Mouse (Mus musculus): ENCODE data around the gene Tgtp2. TPM values are rescaled to one million over a fixed set of nuclear protein-coding genes. Genes with fewer than 3 reads are reported as not detected.
"Not testable (repeated sequence)": the region's sequence is repeated elsewhere in the genome, so short reads cannot be mapped to it uniquely, and the experiment has no call there.

The Tgtp2 gene
- polyA plus RNA-seq, 2 experiments: 0.09 to 0.33 TPM

GRCm38 (mm10) chr11:49078719-49079118 is 14.7 kb upstream of the Tgtp2 start:
- Histone ChIP-seq H3K9ac (ENCODE audit: low read depth, low read length, severe bottlenecking) (no peak overlapping the region), H3K9me3 (ENCODE audit: control insufficient read depth, low read length) (no peaks in the 10 kb centered on the region), H3K4me1 (ENCODE audit: control insufficient read depth, insufficient read depth, low read length) (no peaks in the 10 kb centered on the region), H3K4me2 (replicated peaks; ENCODE audit: low read depth, low read length, severe bottlenecking) (no peak overlapping the region), H3K27me3 (ENCODE audit: control insufficient read depth, insufficient read depth, low read length) (no peaks in the 10 kb centered on the region), H3K36me3 (ENCODE audit: control insufficient read depth, insufficient read depth, low read length) (no peaks in the 10 kb centered on the region), H3K27ac (replicated peaks; ENCODE audit: low read depth, low read length) (no peak overlapping the region), H3K4me3 (replicated peaks; ENCODE audit: low read length) (no peak overlapping the region)
- DNase-seq (ENCODE audit: low spot score) (no peak), ATAC-seq (ENCODE audit: low FRiP score, low read depth) (no peak)
- 81% methylated on average over 3 of the region's 3 CpGs for WGBS
- no peak for TF ChIP-seq POLR2A (IDR thresholded peaks at IDR 0.05; ENCODE audit: borderline replicate concordance, extremely low read depth, insufficient read depth, insufficient read length)

DNA sequence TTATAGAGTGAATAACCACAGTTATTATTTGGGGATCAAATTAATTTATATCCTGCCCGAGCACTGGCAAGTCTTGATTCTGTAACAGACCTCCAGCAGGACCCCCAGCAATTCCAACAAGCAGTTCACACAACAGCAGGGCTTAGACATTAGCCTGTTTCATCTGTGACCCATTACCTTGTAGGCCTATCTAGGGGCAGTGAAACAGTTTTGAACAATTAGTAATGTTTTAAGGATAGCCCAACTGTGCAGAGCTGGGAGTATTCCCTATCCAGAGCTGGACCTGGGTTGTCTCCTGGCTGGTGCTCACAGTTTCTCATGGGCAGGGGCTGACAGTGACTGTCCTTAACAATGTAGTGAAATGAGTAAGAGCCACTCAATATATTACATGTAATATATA is 13.0 kb upstream of the Tgtp2 start:
- H3K4me2 ChIP-seq (replicated peaks; ENCODE audit: low read depth, low read length, severe bottlenecking): no peak overlapping the region
- H3K4me1 ChIP-seq (ENCODE audit: control insufficient read depth, insufficient read depth, low read length): no peaks in the 10 kb centered on the region
- H3K9me3 ChIP-seq (ENCODE audit: control insufficient read depth, low read length): no peaks in the 10 kb centered on the region
- no peak overlapping the region for H3K27ac ChIP-seq (replicated peaks; ENCODE audit: low read depth, low read length)
- H3K36me3 ChIP-seq (ENCODE audit: control insufficient read depth, insufficient read depth, low read length): no peaks in the 10 kb centered on the region
- no peak for DNase-seq (ENCODE audit: low spot score)
- no peak for ATAC-seq (ENCODE audit: low FRiP score, low read depth)
- no peak for TF ChIP-seq POLR2A (IDR thresholded peaks at IDR 0.05; ENCODE audit: borderline replicate concordance, extremely low read depth, insufficient read depth, insufficient read length)
- H3K9ac ChIP-seq (ENCODE audit: low read depth, low read length, severe bottlenecking): no peak overlapping the region
- no peaks in the 10 kb centered on the region for H3K27me3 ChIP-seq (ENCODE audit: control insufficient read depth, insufficient read depth, low read length)
- 68% methylated on average over 1 of the region's 1 CpGs for WGBS
- H3K4me3 ChIP-seq (replicated peaks; ENCODE audit: low read length): no peak overlapping the region

DNA sequence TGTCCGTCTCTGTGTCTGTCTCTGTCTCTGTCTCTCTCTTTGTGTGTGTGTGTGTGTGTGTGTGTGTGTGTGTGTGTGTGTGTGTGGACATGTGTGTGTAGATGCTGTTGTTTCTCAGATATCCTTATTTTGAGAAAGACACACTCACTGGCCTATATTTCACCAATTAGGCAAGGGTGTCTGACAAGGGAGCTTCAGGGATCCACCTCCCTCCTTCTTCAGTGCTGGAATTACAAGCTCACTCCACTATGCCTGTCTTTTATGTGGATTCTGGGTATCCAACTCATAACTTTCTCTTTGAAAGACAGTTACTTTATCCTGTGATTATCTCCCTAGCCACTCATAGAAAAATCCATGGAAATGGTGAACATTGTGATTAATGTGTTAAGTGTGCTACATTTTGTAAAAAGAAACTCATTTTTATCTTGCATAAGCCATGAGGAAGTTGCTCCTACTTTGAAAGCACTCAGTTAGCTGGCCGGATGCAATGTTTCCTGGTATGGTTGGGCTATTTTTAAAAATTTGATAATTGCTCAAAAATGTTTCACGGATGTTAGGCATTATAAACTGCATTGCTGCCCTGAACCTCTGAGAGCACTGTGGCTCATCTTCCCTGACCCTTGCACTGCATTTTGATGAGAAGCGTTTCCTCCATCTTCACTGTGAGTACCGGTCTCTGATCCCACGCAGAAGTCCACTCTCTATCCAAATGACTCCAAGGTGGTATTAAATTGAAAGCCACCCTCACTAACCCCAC is 12.2 kb upstream of the Tgtp2 start, which contains the start of gene Ifi47:
Ifi47 (plus strand) TSS at position 587 of the 757 bp plus-strand sequence.
- not testable (repeated sequence) for H3K4me2 ChIP-seq (replicated peaks; ENCODE audit: low read depth, low read length, severe bottlenecking); H3K36me3 ChIP-seq (ENCODE audit: control insufficient read depth, insufficient read depth, low read length); H3K4me1 ChIP-seq (ENCODE audit: control insufficient read depth, insufficient read depth, low read length); H3K4me3 ChIP-seq (replicated peaks; ENCODE audit: low read length); ATAC-seq (ENCODE audit: low FRiP score, low read depth); H3K9me3 ChIP-seq (ENCODE audit: control insufficient read depth, low read length); H3K27me3 ChIP-seq (ENCODE audit: control insufficient read depth, insufficient read depth, low read length); H3K27ac ChIP-seq (replicated peaks; ENCODE audit: low read depth, low read length); H3K9ac ChIP-seq (ENCODE audit: low read depth, low read length, severe bottlenecking)
- 75% methylated on average over 6 of the region's 6 CpGs for WGBS
- DNase-seq (ENCODE audit: low spot score): peak; percentile 31

- Histone ChIP-seq H3K9ac (ENCODE audit: low read depth, low read length, severe bottlenecking) (no peak overlapping the region), H3K4me1 (ENCODE audit: control insufficient read depth, insufficient read depth, low read length) (no peaks in the 10 kb centered on the region), H3K27ac (replicated peaks; ENCODE audit: low read depth, low read length) (no peak overlapping the region), H3K4me2 (replicated peaks; ENCODE audit: low read depth, low read length, severe bottlenecking) (no peak overlapping the region), H3K9me3 (ENCODE audit: control insufficient read depth, low read length) (no peaks in the 10 kb centered on the region), H3K27me3 (ENCODE audit: control insufficient read depth, insufficient read depth, low read length) (no peaks in the 10 kb centered on the region), H3K36me3 (ENCODE audit: control insufficient read depth, insufficient read depth, low read length) (no peaks in the 10 kb centered on the region), H3K4me3 (replicated peaks; ENCODE audit: low read length) (no peak overlapping the region)
- ATAC-seq (ENCODE audit: low FRiP score, low read depth): no peak
- 88% methylated on average over 1 of the region's 1 CpGs for WGBS
- no peak for DNase-seq (ENCODE audit: low spot score)
- TF ChIP-seq POLR2A (IDR thresholded peaks at IDR 0.05; ENCODE audit: borderline replicate concordance, extremely low read depth, insufficient read depth, insufficient read length): no peak
Observed at GRCm38 (mm10) chr11:49068358-49068757, 4.4 kb upstream of the Tgtp2 start.

GRCm38 (mm10) chr11:49061865-49062264 is 2.1 kb downstream of the Tgtp2 start:
- not testable (repeated sequence) for H3K36me3 ChIP-seq (ENCODE audit: control insufficient read depth, insufficient read depth, low read length); H3K27ac ChIP-seq (replicated peaks; ENCODE audit: low read depth, low read length); H3K4me1 ChIP-seq (ENCODE audit: control insufficient read depth, insufficient read depth, low read length); H3K9me3 ChIP-seq (ENCODE audit: control insufficient read depth, low read length); H3K9ac ChIP-seq (ENCODE audit: low read depth, low read length, severe bottlenecking); ATAC-seq (ENCODE audit: low FRiP score, low read depth); DNase-seq (ENCODE audit: low spot score); H3K4me3 ChIP-seq (replicated peaks; ENCODE audit: low read length); H3K27me3 ChIP-seq (ENCODE audit: control insufficient read depth, insufficient read depth, low read length); H3K4me2 ChIP-seq (replicated peaks; ENCODE audit: low read depth, low read length, severe bottlenecking)
- 63% methylated on average over 1 of the region's 2 CpGs for WGBS

- not testable (repeated sequence) for H3K4me3 ChIP-seq (replicated peaks; ENCODE audit: low read length); H3K4me2 ChIP-seq (replicated peaks; ENCODE audit: low read depth, low read length, severe bottlenecking); ATAC-seq (ENCODE audit: low FRiP score, low read depth); H3K9ac ChIP-seq (ENCODE audit: low read depth, low read length, severe bottlenecking); H3K9me3 ChIP-seq (ENCODE audit: control insufficient read depth, low read length); H3K27ac ChIP-seq (replicated peaks; ENCODE audit: low read depth, low read length); H3K4me1 ChIP-seq (ENCODE audit: control insufficient read depth, insufficient read depth, low read length); H3K36me3 ChIP-seq (ENCODE audit: control insufficient read depth, insufficient read depth, low read length); H3K27me3 ChIP-seq (ENCODE audit: control insufficient read depth, insufficient read depth, low read length); DNase-seq (ENCODE audit: low spot score)
- 88% methylated on average over 2 of the region's 3 CpGs for WGBS
Observed at GRCm38 (mm10) chr11:49060061-49060460, 3.9 kb downstream of the Tgtp2 start.

DNA sequence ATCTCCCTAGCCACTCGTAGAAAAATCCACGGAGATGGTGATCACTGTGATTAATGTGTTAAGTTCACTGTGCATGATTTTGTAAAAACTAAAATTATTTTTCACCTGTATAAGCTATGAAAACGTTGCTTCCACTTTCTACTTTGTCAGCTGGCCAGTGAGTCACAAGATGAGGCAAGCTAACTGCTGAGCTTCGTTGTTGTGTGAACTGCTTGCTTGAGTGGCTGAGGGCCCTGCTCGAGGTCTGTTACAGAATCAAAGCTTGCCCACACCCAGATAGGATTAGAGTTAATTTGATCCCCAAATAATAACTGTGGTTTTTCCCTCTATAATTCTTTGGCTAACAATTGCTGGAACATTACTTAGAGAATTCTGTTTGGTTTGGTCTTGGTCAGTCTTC is 12.1 kb downstream of the Tgtp2 start:
- no CpG with 5 or more reads among the region's 5 CpGs for WGBS
- not testable (repeated sequence) for H3K9me3 ChIP-seq (ENCODE audit: control insufficient read depth, low read length); H3K4me1 ChIP-seq (ENCODE audit: control insufficient read depth, insufficient read depth, low read length); DNase-seq (ENCODE audit: low spot score); H3K27me3 ChIP-seq (ENCODE audit: control insufficient read depth, insufficient read depth, low read length); ATAC-seq (ENCODE audit: low FRiP score, low read depth); H3K4me3 ChIP-seq (replicated peaks; ENCODE audit: low read length); H3K4me2 ChIP-seq (replicated peaks; ENCODE audit: low read depth, low read length, severe bottlenecking); H3K9ac ChIP-seq (ENCODE audit: low read depth, low read length, severe bottlenecking); H3K36me3 ChIP-seq (ENCODE audit: control insufficient read depth, insufficient read depth, low read length); H3K27ac ChIP-seq (replicated peaks; ENCODE audit: low read depth, low read length)

DNA sequence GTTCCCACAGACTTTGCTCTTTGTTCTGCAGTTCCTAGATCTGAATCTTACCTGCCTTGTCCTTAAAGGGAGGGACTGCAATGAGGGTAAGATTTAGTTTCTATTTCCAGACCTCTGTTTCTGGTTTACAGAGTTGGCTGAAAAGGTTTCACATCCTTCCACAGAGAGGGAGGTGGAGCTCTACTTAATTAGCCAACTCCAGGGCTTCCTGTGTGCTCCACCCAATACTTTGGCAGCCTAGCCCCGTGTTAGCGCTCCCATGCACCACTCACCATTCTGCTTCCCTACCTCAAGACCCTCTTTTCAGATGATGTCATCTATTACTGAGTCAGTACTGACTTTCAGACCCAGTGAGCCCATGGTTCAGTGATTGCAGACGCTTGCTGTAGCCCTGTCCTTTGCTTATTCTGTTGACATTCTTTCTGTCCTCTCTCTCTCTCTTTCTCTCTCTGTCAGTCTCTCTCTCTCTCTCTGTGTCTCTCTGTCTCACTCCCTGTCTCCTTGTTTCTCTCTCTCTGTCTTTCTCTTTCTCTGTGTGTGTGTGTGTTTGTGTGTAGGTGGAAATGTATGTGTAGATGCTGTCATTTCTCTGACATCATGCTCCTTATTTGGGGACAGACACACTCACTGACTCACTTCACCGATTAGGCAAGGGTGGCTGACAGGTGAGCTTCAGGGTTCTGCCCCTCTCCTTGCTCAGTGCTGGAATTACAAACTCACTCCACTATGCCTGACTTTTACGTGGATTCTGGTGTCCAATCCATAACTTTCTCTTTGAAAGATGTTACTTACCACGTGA is 12.7 kb downstream of the Tgtp2 start, which contains the start of gene 9930111J21Rik2:
9930111J21Rik2 (minus strand) TSS at position 150 of the 799 bp plus-strand sequence.
- ATAC-seq (ENCODE audit: low FRiP score, low read depth); H3K36me3 ChIP-seq (ENCODE audit: control insufficient read depth, insufficient read depth, low read length); H3K4me1 ChIP-seq (ENCODE audit: control insufficient read depth, insufficient read depth, low read length); H3K4me2 ChIP-seq (replicated peaks; ENCODE audit: low read depth, low read length, severe bottlenecking); DNase-seq (ENCODE audit: low spot score); H3K9me3 ChIP-seq (ENCODE audit: control insufficient read depth, low read length); H3K27ac ChIP-seq (replicated peaks; ENCODE audit: low read depth, low read length); H3K27me3 ChIP-seq (ENCODE audit: control insufficient read depth, insufficient read depth, low read length); H3K4me3 ChIP-seq (replicated peaks; ENCODE audit: low read length); H3K9ac ChIP-seq (ENCODE audit: low read depth, low read length, severe bottlenecking): not testable (repeated sequence)
- WGBS: 82% methylated on average over 1 of the region's 6 CpGs
